In genomic region chr2:50789051-50789651, GRCm38 (mm10) we compare ENCODE assay signal across 10 mouse cellular contexts.
DNase-seq lines count a peak whose midpoint lies in the region; ATAC-seq lines count a peak whose summit lies in the region.
"Had no signal": no experiment of that assay in that cellular context is flagged by ENCODE, and none has a peak within 500 bp of the region (broad histone marks: within the 10 kb centered on the region; RNA-seq: fewer than 3 reads in every experiment).

No protein-coding gene starts in this region.

- H3K36me3 ChIP-seq in liver, embryonic 13.5 days, result no peaks in the 10 kb centered on the region
- no peaks in the 10 kb centered on the region for H3K36me3 ChIP-seq in stomach, embryonic 16.5 days (ENCODE audit: control insufficient read depth, insufficient read depth, low read length)

- H3K4me3 ChIP-seq in liver, embryonic 13.5 days (replicated peaks), result no peak overlapping the region
- H3K4me3 ChIP-seq in stomach, embryonic 16.5 days (replicated peaks; ENCODE audit: low read length), result no peak overlapping the region
- H3K4me3 ChIP-seq: megakaryocyte, embryonic 14.5 days had no signal

- ATAC-seq in liver, embryonic 13.5 days (ENCODE audit: low read depth), result peak; percentile 62
- no peak for ATAC-seq in stomach, embryonic 16.5 days (ENCODE audit: insufficient read depth, low FRiP score)

- H3K9ac ChIP-seq in liver, embryonic 13.5 days, result no peak overlapping the region
- H3K9ac ChIP-seq in stomach, embryonic 16.5 days (ENCODE audit: low read length), result no peak overlapping the region

- no peak overlapping the region for H3K4me2 ChIP-seq in liver, embryonic 13.5 days
- no peak overlapping the region; the same call in 1 of the 2 replicates for H3K4me2 ChIP-seq in stomach, embryonic 16.5 days (ENCODE audit: low read depth, low read length)

- no peak overlapping the region for H3K27ac ChIP-seq in liver, embryonic 13.5 days
- H3K27ac ChIP-seq in stomach, embryonic 16.5 days (ENCODE audit: low read length), result peak overlapping the region; percentile 14; the same call in 1 of the 2 replicates

- H3K9me3 ChIP-seq in liver, embryonic 13.5 days (replicated peaks), result no peaks in the 10 kb centered on the region
- no peaks in the 10 kb centered on the region; the same call in 1 of the 2 replicates for H3K9me3 ChIP-seq in stomach, embryonic 16.5 days (replicated peaks; ENCODE audit: control insufficient read depth, low read length)

- DNase-seq in heart, adult 11 months, result peak; percentile 93
- no peak for DNase-seq in heart, postnatal 25 days (ENCODE audit: low spot score)
- peak; percentile 7 for DNase-seq in ovary, postnatal 14 days (ENCODE audit: low spot score)
- no peak for DNase-seq in ovary, postnatal 10 days (ENCODE audit: low spot score)
- no peak for DNase-seq in liver, embryonic 13.5 days
- DNase-seq in left cerebral cortex, postnatal 4 days, result no peak
- DNase-seq in right cerebral cortex, adult 18-20 months, result no peak
- DNase-seq: cerebellum, adult 2 months had no signal

- H3K27me3 ChIP-seq in liver, embryonic 13.5 days, result no peaks in the 10 kb centered on the region
- no peaks in the 10 kb centered on the region for H3K27me3 ChIP-seq in stomach, embryonic 16.5 days (ENCODE audit: control insufficient read depth, insufficient read depth, low read length)
- H3K27me3 ChIP-seq: megakaryocyte, embryonic 14.5 days had no signal

- intact Hi-C loops in heart, postnatal 25 days (cut with DNase I), result no loop called here
- intact Hi-C loops in left cerebral cortex, postnatal 4 days (cut with DNase I), result no loop called here

- H3K4me1 ChIP-seq in liver, embryonic 13.5 days (replicated peaks), result no peaks in the 10 kb centered on the region
- H3K4me1 ChIP-seq in stomach, embryonic 16.5 days (ENCODE audit: control insufficient read depth, insufficient read depth, low read length), result no peaks in the 10 kb centered on the region
- H3K4me1 ChIP-seq: megakaryocyte, embryonic 14.5 days had no signal

- 46% methylated on average over 4 of the region's 4 CpGs for WGBS in liver, embryonic 13.5 days (ENCODE audit: insufficient replicate concordance)
- WGBS in stomach, embryonic 16.5 days, result 60% methylated on average over 4 of the region's 4 CpGs

Comparison
In these comparisons a context has a peak if more than half of its experiments do, and no peak if none do; other contexts are left out.
1. DNase-seq: peak in heart, adult 11 months (single experiment) and ovary, postnatal 14 days (single experiment); none in heart, postnatal 25 days (single experiment), ovary, postnatal 10 days (single experiment), liver, embryonic 13.5 days (single experiment), left cerebral cortex, postnatal 4 days (single experiment) and right cerebral cortex, adult 18-20 months (single experiment).